Mouse (Mus musculus) T-helper 1 cell (primary cell): ENCODE data around the gene Cry1.

Experiments
- in situ Hi-C: fragments of 300-600 bp; cut with MboI, MseI; formaldehyde crosslinking; loops from one replicate; pipeline ENCODE4 v1.15.1; 2025; ENCODE audit warnings: high pct_unique_total_duplicates

Cry1 gene

GRCm38 (mm10) chr10:85184964-85185608 is at the start of gene Cry1:
Gene Cry1, minus strand, starts transcription at chr10:85185064.
- in situ Hi-C loops = loop anchor here (10.0 kb wide), 2 partner anchors 1460 to 1830 kb away; partner anchors contain the start of gene 1500009L16Rik

DNA sequence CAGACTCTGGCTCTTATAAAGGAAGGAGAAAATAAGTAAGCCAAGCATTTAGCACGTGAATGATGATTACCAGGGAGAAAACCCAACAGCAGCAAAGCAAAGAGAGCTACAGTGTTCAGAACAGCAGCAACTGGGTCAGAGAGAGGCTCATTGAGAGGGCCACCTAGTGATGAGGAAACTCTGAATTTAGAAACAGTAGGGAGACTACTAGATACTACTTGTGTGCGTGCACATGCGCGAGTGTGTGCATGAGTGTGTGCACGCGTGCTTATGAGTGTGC is 36.8 kb upstream of the Cry1 start:
- in situ Hi-C loops = loop anchor here (5.0 to 10.0 kb wide), 2 partner anchors 403 to 431 kb away; no protein-coding TSS in a partner anchor

- in situ Hi-C loops = loop anchor here (5.0 to 10.0 kb wide), 2 partner anchors 404 to 431 kb away; no protein-coding TSS in a partner anchor
These were observed 36.3 kb upstream of the Cry1 start for GRCm38 (mm10) chr10:85220918-85221770.

DNA sequence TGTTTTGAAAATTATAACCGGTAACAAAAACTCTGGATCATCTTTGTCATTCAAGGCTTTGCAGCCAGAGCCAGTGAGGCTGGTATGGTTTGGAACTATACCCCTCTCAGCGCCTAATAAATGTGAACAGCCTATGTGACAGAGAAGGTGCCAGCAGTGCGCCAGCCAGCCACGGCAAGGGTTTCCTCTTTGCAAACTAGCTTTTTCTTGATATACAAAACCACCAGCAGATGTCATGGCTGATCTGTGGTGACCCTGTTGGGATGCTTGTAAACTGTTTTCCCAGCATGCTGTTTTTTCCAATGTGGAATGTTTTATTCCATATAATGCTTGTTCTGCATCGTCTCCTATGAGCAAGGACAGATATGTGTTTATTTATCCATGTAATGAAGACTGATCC is 30.0 kb upstream of the Cry1 start:
- in situ Hi-C loops = no loop called here

GRCm38 (mm10) chr10:85211673-85212072 is 26.8 kb upstream of the Cry1 start:
- in situ Hi-C loops = no loop called here

- in situ Hi-C loops = no loop called here
These were observed 25.3 kb upstream of the Cry1 start for GRCm38 (mm10) chr10:85210125-85210524.

- in situ Hi-C loops = no loop called here
These were observed 24.3 kb upstream of the Cry1 start for GRCm38 (mm10) chr10:85209119-85209605.

DNA sequence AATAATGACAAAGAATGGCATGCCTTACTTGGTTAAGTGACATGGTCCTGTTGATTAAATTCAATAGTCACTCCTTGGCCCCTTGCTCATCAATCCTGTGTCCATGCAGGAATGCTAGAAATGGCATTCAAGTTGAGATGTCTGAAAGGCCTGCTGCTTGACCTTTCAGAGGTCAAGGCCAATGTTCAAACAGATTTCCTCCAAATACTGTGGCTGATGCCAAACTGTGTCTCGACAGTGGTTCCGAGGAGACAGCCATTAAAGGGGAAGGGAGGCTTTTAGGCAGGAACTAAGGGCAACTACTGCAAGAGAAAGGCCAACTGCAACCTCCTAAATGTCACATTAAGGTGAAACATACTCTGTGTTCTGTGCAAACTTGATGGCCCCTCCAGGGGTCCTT is 20.5 kb upstream of the Cry1 start:
- in situ Hi-C loops = no loop called here

GRCm38 (mm10) chr10:85204255-85204855 is 19.5 kb upstream of the Cry1 start:
- in situ Hi-C loops = no loop called here

GRCm38 (mm10) chr10:85194528-85194927 is 9.7 kb upstream of the Cry1 start:
- in situ Hi-C loops = no loop called here

- in situ Hi-C loops = no loop called here
These were observed 8.5 kb upstream of the Cry1 start for GRCm38 (mm10) chr10:85193321-85193720.

GRCm38 (mm10) chr10:85190652-85191051 is 5.8 kb upstream of the Cry1 start:
- in situ Hi-C loops = no loop called here

GRCm38 (mm10) chr10:85189966-85190365 is 5.1 kb upstream of the Cry1 start:
- in situ Hi-C loops = loop anchor here (10.0 kb wide), 2 partner anchors 1465 to 1835 kb away; partner anchors contain the start of gene 1500009L16Rik

DNA sequence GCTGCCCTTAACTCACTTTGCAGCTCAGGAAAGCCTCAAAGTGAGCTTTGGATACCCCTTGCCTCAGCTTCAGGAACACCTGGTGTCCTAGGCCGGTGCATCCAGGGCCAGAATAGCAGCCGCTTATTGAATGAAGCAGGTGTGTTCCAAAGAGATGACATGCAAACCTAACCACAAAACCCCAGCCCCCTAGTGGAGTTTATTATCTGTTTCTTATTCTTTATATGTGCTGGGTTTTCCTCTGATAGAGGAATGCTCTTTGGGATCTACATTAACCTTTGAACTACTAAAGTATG is 1.6 kb upstream of the Cry1 start:
- in situ Hi-C loops = loop anchor here (10.0 kb wide), 2 partner anchors 1462 to 1832 kb away; partner anchors contain the start of gene 1500009L16Rik

- in situ Hi-C loops = loop anchor here (10.0 kb wide), 2 partner anchors 1461 to 1831 kb away; partner anchors contain the start of gene 1500009L16Rik
These were observed 1.0 kb upstream of the Cry1 start for GRCm38 (mm10) chr10:85185639-85186498.

GRCm38 (mm10) chr10:85184201-85184963 is 482 bp downstream of the Cry1 start:
- in situ Hi-C loops = loop anchor here (10.0 kb wide), 2 partner anchors 1460 to 1830 kb away; partner anchors contain the start of gene 1500009L16Rik

GRCm38 (mm10) chr10:85183619-85184018 is 1.2 kb downstream of the Cry1 start:
- in situ Hi-C loops = loop anchor here (10.0 kb wide), 2 partner anchors 1459 to 1829 kb away; partner anchors contain the start of gene 1500009L16Rik

DNA sequence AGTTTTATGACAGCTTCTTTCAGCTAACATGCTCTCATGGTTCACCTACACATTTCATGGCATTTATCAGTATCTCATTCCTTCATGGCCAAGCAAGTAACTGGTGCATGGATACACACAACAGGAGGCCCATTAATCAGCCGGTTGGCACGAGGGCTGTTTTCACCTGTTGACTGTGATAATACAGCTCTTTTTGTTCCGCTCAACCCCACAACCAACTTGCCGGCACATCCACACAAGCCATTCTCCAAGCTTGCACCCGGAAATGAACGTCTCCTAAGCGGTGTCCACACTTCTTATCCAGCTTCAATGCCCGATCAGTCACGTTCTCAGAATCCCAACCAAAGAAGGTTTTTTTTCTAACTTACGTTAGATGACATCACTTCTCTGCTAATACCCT is 2.1 kb downstream of the Cry1 start:
- in situ Hi-C loops = loop anchor here (10.0 kb wide), 2 partner anchors 1458 to 1828 kb away; partner anchors contain the start of gene 1500009L16Rik

DNA sequence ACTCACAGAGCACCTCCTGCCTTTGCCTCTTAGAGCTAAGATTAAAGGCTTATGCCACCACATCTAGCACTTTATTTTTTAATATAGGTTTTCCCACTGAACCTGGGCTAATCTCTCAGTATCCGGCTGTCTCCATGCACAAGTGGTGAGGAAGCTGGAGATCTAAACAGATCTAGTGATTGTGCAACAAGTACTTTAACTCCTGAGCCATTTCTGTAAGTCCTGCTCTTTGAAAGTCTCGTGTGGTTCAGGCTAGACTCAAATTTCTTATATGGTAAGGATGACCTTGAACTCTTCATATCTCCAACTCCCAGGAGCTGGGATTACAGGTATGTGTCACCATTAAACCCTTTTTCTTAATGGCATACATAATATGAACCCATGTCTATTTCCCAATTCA is 8.2 kb downstream of the Cry1 start:
- in situ Hi-C loops = no loop called here

GRCm38 (mm10) chr10:85165306-85165705 is 19.6 kb downstream of the Cry1 start:
- in situ Hi-C loops = no loop called here
